Mouse (Mus musculus) stomach, embryonic 14.5 days (tissue): ENCODE data around the gene Glo1. TPM values are rescaled to one million over a fixed set of nuclear protein-coding genes. Genes with fewer than 3 reads are reported as not detected.

Source experiments
- ATAC-seq: fragments of 200-750 bp; cut with Nextera tagmentation; 2 replicates; pipeline ENCODE4 v1.8.0; 2017; ENCODE audit warnings: low read depth, moderate TSS enrichment; ENCODE audit not compliant: insufficient number of reproducible peaks, insufficient read depth, low FRiP score
- H3K27ac ChIP-seq: fragments of 300-500 bp; sonication (generic); 2 replicates; pipeline ENCODE4 v1.5.1; 2014; ENCODE audit warnings: mild to moderate bottlenecking, low read length, moderate library complexity, mixed read lengths
- H3K27me3 ChIP-seq: fragments of 300-500 bp; sonication (generic); 2 replicates; pipeline ENCODE4 v1.6.1; 2014; ENCODE audit warnings: low read length, control low read depth, mixed read lengths; ENCODE audit not compliant: control insufficient read depth, insufficient read depth
- H3K36me3 ChIP-seq: fragments of 300-500 bp; sonication (generic); 2 replicates; pipeline ENCODE4 v1.6.1; 2014; ENCODE audit warnings: mild to moderate bottlenecking, control low read depth, low read length, moderate library complexity, mixed read lengths; ENCODE audit not compliant: control insufficient read depth, insufficient read depth
- H3K4me1 ChIP-seq: fragments of 300-500 bp; sonication (generic); 2 replicates; pipeline ENCODE4 v1.6.1; 2014; ENCODE audit warnings: low read length, control low read depth, mixed read lengths; ENCODE audit not compliant: control insufficient read depth, insufficient read depth
- H3K4me2 ChIP-seq: fragments of 300-500 bp; sonication (generic); replicated peaks from 2 replicates; pipeline ENCODE4 v1.6.1; 2014; ENCODE audit warnings: low read depth, low read length, control low read depth
- H3K4me3 ChIP-seq: fragments of 300-500 bp; sonication (generic); 2 replicates; pipeline ENCODE4 v1.5.1; 2014; ENCODE audit warnings: low read depth, low read length, control low read depth
- H3K9ac ChIP-seq: fragments of 300-500 bp; sonication (generic); replicated peaks from 2 replicates; pipeline ENCODE4 v1.6.1; 2014; ENCODE audit warnings: low read depth, mild to moderate bottlenecking, control low read depth, low read length, moderate library complexity, mixed read lengths
- H3K9me3 ChIP-seq: fragments of 300-500 bp; sonication (generic); 2 replicates; pipeline ENCODE4 v1.6.1; 2016; ENCODE audit warnings: low read depth, low read length, control low read depth; ENCODE audit not compliant: control insufficient read depth
- WGBS: fragments of 180-500 bp; shearing (Covaris S2); extraction: QIAGEN DNeasy Blood & Tissue Kit; methylation state at CpG from one replicate; pipeline ENCODE4 v1.1.7; 2014; 5-methylcytosine and 5-hydroxymethylcytosine counted together
- polyA plus RNA-seq: library from polyadenylated mRNA; unstranded; fragments of >200 nt; fragmentation: Nextera tagmentation; extraction: Ambion mirVana; gene quantifications from 2 replicates; pipeline ENCODE4 v1.2.1, GENCODE M21; 2014

Gene Glo1
- polyA plus RNA-seq, 1 experiment from 2014 or later: 240 TPM

DNA sequence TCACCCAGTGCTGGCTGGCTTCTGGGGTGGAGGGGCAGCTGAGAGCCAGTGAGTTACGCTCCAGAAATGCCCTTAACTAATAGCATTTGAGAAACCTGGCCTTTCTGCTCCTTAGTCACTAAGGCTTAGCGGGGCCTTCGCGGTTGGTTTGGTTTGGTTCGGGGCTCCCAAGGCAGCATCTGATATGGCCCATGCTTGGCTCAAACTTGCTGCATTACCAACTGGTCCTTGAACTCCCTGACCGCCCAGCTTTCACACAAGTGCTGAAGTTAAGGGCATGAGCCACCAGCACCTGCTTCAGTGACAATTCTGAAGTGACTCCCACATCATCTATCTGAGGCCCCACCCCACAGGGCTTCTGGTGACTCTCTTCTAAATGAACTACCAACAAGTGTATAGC lies 22.4 kb downstream of the Glo1 start:
- Histone ChIP-seq H3K4me3 (no peak overlapping the region), H3K4me2 (no peak overlapping the region), H3K27me3 (no peaks in the 10 kb centered on the region), H3K36me3 (peaks cover 22% of the 10 kb centered on the region; the same call in 1 of the 2 replicates), H3K27ac (no peak overlapping the region), H3K9me3 (no peaks in the 10 kb centered on the region), H3K4me1 (no peaks in the 10 kb centered on the region), H3K9ac (no peak overlapping the region)
- no peak for ATAC-seq
- 94% methylated on average over 6 of the region's 6 CpGs for WGBS

DNA sequence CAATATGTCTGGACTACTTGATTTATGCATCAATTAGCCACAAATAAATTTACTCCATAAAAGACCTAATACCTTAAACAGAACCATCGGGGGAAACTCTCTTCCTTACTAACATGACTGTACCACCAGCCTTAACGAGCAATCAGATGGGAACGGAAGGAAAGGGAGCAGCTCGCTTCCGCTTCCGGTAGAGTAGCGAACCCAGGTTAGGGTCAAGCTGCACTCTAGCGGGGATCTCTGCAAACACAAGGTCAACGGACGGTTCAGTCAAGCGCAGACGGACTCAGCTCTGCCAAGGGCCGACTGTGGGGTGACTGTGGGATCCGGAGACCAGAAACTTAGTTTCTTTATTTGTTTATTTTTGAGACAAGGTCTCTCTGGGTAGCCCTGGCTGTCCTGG lies 24.5 kb downstream of the Glo1 start:
- 92% methylated on average over 14 of the region's 14 CpGs for WGBS
- Histone ChIP-seq H3K4me2 (no peak overlapping the region), H3K9me3 (no peaks in the 10 kb centered on the region), H3K27ac (no peak overlapping the region), H3K4me1 (no peaks in the 10 kb centered on the region), H3K36me3 (peaks cover 35% of the 10 kb centered on the region; the same call in 1 of the 2 replicates), H3K4me3 (no peak overlapping the region), H3K9ac (no peak overlapping the region), H3K27me3 (no peaks in the 10 kb centered on the region)
- ATAC-seq: no peak

DNA sequence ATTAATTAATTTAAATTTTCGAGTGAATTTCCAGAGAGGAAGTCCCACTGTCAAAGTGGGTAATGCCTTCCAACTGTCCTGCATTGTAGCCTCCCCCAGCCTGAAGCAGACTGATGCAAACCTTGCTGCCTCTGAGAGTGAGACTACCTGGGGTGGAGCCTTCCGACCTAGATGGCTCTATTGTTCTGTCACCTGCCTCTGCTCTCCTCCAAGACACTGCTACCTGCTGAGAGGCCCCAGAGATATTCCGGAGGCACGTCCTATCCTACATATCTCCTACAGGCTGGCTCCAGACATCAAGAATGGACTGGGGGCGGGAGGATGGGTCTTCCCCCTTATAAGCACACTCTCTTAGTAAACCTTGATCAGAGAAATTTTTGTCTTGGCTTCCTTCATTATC lies 28.4 kb downstream of the Glo1 start:
- 87% methylated on average over 5 of the region's 5 CpGs for WGBS
- Histone ChIP-seq H3K36me3 (peaks cover 51% of the 10 kb centered on the region), H3K4me1 (no peaks in the 10 kb centered on the region), H3K27ac (no peak overlapping the region), H3K9ac (no peak overlapping the region), H3K4me2 (no peak overlapping the region), H3K9me3 (no peaks in the 10 kb centered on the region), H3K4me3 (no peak overlapping the region), H3K27me3 (no peaks in the 10 kb centered on the region)
- ATAC-seq: no peak

DNA sequence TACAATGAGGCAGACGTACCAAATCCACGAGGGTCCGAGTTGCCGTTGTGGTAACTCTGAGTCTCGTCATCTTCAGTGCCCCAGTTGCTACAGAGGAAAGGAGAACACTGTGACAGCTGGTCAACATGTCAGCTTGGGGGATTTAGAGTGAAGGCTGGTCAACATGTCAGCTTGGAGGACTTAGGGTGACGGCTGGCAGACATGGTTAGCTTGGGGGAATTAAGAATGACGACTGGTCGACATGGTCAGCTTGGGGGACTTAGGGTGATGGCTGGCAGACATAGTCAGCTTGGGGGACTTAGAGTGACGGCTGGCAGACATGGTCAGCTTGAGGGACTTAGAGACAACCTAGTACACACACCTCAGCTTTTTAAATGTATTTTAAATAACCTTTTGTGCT lies 28.9 kb downstream of the Glo1 start:
- Histone ChIP-seq H3K4me3 (no peak overlapping the region), H3K4me2 (no peak overlapping the region), H3K27ac (no peak overlapping the region), H3K36me3 (peaks cover 51% of the 10 kb centered on the region), H3K27me3 (no peaks in the 10 kb centered on the region), H3K9ac (no peak overlapping the region), H3K9me3 (no peaks in the 10 kb centered on the region), H3K4me1 (no peaks in the 10 kb centered on the region)
- no peak for ATAC-seq
- WGBS: 95% methylated on average over 9 of the region's 9 CpGs

DNA sequence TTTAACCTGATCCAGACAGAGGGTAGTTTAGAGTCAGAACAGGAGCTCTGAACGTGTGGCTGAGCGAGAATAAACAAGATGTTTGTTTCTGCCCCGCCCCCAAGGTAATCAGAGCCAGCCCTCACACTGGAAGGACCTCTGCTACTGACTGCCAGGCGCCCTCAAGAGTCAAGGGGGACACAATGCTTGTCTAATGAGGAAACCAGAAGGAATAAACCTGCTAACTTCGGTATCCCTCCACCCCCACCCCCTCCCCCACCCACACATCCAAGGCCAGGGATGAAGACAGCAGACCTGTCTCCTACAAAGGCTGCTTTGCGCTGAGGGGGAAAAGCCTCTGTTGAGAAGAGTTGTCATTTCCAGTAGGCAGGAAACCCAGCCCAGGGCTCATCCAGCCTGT lies 31.8 kb downstream of the Glo1 start:
- Histone ChIP-seq H3K4me2 (no peak overlapping the region), H3K27ac (no peak overlapping the region), H3K36me3 (peaks cover 48% of the 10 kb centered on the region), H3K9me3 (no peaks in the 10 kb centered on the region), H3K9ac (no peak overlapping the region), H3K4me3 (no peak overlapping the region), H3K27me3 (no peaks in the 10 kb centered on the region), H3K4me1 (no peaks in the 10 kb centered on the region)
- 59% methylated on average over 6 of the region's 6 CpGs for WGBS
- ATAC-seq: no peak

DNA sequence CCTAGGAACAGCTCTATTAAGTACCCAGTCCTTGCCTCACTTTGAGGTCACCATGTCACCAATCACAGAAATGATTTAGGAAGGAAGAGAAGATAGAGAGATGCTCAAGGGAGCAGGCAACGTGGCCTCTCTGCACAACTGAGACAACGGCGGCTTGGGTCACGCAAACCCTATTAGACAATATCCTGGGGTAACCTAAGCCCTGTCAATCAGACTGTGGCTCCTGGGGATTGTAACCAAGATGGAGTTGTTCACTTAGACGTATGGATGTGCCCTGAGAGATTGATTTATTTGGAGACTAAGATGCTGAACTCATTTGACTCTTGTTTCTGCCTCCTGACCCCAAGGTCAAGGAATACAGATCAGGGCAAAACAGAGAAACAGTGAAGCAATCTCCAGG lies 32.3 kb downstream of the Glo1 start:
- H3K27me3 ChIP-seq: no peaks in the 10 kb centered on the region
- H3K9me3 ChIP-seq: no peaks in the 10 kb centered on the region
- H3K4me2 ChIP-seq: no peak overlapping the region
- H3K36me3 ChIP-seq: peaks cover 46% of the 10 kb centered on the region
- no peaks in the 10 kb centered on the region for H3K4me1 ChIP-seq
- no peak overlapping the region for H3K9ac ChIP-seq
- no peak overlapping the region for H3K27ac ChIP-seq
- no peak overlapping the region for H3K4me3 ChIP-seq
- no peak for ATAC-seq
- WGBS: 63% methylated on average over 5 of the region's 5 CpGs

DNA sequence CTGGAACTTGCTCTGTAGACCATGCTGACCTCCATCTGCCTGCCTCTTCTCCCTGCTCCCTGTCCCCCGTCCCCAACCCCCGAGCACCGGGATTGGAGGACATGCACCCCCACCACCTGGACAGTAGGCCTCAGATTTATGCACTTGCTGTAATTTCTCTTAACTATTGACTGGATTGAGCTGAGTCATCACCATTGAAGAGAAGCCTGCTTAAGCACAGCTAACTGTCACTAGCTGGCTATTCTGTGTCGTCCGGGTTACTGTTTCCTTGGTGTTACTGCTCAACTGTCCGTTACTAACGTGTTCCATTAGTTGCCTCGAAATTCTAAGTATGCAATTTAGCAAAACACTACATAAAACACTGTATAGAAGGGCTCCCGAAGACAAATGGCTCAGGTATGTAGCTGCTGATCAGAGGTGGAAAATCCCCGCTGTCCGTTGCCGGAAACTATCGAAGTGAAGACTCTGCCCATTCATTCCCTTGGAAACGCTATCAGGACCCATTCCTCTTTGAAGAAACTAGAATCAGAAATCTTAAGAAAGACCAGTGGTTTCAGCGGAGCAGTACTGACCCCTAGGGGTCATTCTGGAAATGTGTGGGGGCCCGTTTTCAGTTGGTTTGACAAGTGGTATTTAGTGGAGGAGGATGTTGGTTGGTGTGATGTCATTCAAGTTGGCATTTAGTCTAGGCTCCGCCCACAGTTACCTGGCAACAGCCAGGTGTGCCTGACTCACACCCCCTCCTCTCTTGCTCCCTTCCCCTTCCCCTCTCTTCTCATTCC lies 36.1 kb downstream of the Glo1 start:
- WGBS: 53% methylated on average over 17 of the region's 17 CpGs

DNA sequence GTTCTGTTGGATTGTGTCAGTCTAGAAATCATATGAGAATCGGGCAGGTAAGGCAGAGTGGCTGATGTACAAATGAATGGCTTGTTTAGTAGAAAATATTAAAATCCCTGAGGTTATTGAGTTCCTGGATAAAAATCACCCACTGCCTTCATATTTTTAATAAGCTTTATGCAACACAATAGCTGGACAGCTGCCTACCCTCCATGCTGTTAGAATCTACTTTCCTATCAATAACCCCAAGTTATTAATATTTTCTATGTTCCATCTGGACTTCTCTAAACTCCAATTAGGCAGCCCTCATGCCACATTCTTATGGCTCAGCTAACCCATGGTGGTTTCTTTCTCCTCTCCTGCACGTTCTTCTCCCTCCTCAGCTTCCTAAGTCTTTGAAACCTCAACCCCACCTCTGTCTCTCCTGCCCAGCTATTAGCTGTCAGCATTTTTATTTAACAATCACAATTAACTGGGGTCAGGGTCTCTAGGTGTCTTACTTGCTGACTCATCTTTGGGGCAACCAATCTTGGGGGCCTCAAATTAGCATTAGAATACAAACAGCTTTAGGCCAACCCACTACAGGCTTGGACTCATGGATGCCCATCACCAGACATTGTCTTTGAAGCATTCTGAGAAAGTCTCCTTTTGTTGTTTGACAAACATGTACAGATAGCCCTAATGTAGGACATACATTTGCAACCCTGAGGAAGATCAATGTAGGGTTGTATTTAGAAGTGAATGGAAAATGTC lies 43.2 kb downstream of the Glo1 start:
- WGBS: 78% methylated on average over 2 of the region's 2 CpGs
- Histone ChIP-seq H3K4me2 (no peak overlapping the region), H3K27me3 (no peaks in the 10 kb centered on the region), H3K4me3 (no peak overlapping the region), H3K27ac (no peak overlapping the region), H3K9me3 (no peaks in the 10 kb centered on the region), H3K4me1 (no peaks in the 10 kb centered on the region), H3K36me3 (no peaks in the 10 kb centered on the region), H3K9ac (no peak overlapping the region)
- no peak for ATAC-seq

More for the DNA sequence above, 36.1 kb downstream of the Glo1 start:
- Histone ChIP-seq H3K4me3 (no peak overlapping the region), H3K9ac (no peak overlapping the region), H3K27me3 (no peaks in the 10 kb centered on the region), H3K27ac (no peak overlapping the region), H3K4me1 (no peaks in the 10 kb centered on the region), H3K9me3 (no peaks in the 10 kb centered on the region), H3K36me3 (peaks cover 19% of the 10 kb centered on the region), H3K4me2 (no peak overlapping the region)
- 0 out of 2 replicates have a peak, but pooled peaks have one; percentile 37 for ATAC-seq
